Mouse (Mus musculus): Measurements from ENCODE around the gene Dbh. TPM values are rescaled to one million over a fixed set of nuclear protein-coding genes. Genes with fewer than 3 reads are reported as not detected.
A peak's percentile ranks its signal among the peaks of the same experiment; 100 is the strongest.

Dbh gene
- polyA plus RNA-seq, 1 experiment from 2014 or later, result 0.65 TPM

- Histone ChIP-seq H3K27ac (ENCODE audit: low read depth, low read length) (no peak overlapping the region), H3K27me3 (replicated peaks; ENCODE audit: control insufficient read depth, insufficient read depth, low read length) (no peaks in the 10 kb centered on the region), H3K9me3 (ENCODE audit: control insufficient read depth) (no peaks in the 10 kb centered on the region), H3K4me3 (ENCODE audit: low read depth, low read length) (no peak overlapping the region), H3K4me1 (replicated peaks; ENCODE audit: control insufficient read depth, insufficient read depth, low read length) (no peaks in the 10 kb centered on the region), H3K36me3 (ENCODE audit: control insufficient read depth, insufficient read depth) (no peaks in the 10 kb centered on the region), H3K4me2 (replicated peaks; ENCODE audit: low read depth) (no peak overlapping the region), H3K9ac (ENCODE audit: low read depth, low read length) (no peak overlapping the region)
- ATAC-seq, result no peak
- peak; percentile 33; the same call in 1 of the 2 replicates for TF ChIP-seq CTCF (IDR thresholded peaks at IDR 0.05; ENCODE audit: low read depth)
- WGBS, result 87% methylated on average over 4 of the region's 4 CpGs
Measured at GRCm38 (mm10) chr2:27123121-27123520, 41.9 kb upstream of the Dbh start.

GRCm38 (mm10) chr2:27125979-27126378 is 39.1 kb upstream of the Dbh start:
- H3K4me2 ChIP-seq (replicated peaks; ENCODE audit: low read depth), result no peak overlapping the region
- H3K4me3 ChIP-seq (ENCODE audit: low read depth, low read length), result no peak overlapping the region
- 25% methylated on average over 10 of the region's 10 CpGs for WGBS
- H3K27me3 ChIP-seq (replicated peaks; ENCODE audit: control insufficient read depth, insufficient read depth, low read length), result no peaks in the 10 kb centered on the region
- H3K36me3 ChIP-seq (ENCODE audit: control insufficient read depth, insufficient read depth), result no peaks in the 10 kb centered on the region
- peak; percentile 87 for TF ChIP-seq CTCF (IDR thresholded peaks at IDR 0.05; ENCODE audit: low read depth)
- H3K9me3 ChIP-seq (ENCODE audit: control insufficient read depth), result no peaks in the 10 kb centered on the region
- no peak overlapping the region for H3K27ac ChIP-seq (ENCODE audit: low read depth, low read length)
- ATAC-seq, result no peak
- no peak overlapping the region for H3K9ac ChIP-seq (ENCODE audit: low read depth, low read length)
- H3K4me1 ChIP-seq (replicated peaks; ENCODE audit: control insufficient read depth, insufficient read depth, low read length), result no peaks in the 10 kb centered on the region

- Histone ChIP-seq H3K36me3 (ENCODE audit: control insufficient read depth, insufficient read depth) (no peaks in the 10 kb centered on the region), H3K27me3 (replicated peaks; ENCODE audit: control insufficient read depth, insufficient read depth, low read length) (no peaks in the 10 kb centered on the region), H3K4me2 (replicated peaks; ENCODE audit: low read depth) (no peak overlapping the region), H3K4me1 (replicated peaks; ENCODE audit: control insufficient read depth, insufficient read depth, low read length) (no peaks in the 10 kb centered on the region), H3K27ac (ENCODE audit: low read depth, low read length) (no peak overlapping the region), H3K9ac (ENCODE audit: low read depth, low read length) (no peak overlapping the region), H3K4me3 (ENCODE audit: low read depth, low read length) (no peak overlapping the region), H3K9me3 (ENCODE audit: control insufficient read depth) (no peaks in the 10 kb centered on the region)
- no peak for ATAC-seq
- 63% methylated on average over 4 of the region's 4 CpGs for WGBS
- no peak for TF ChIP-seq CTCF (IDR thresholded peaks at IDR 0.05; ENCODE audit: low read depth)
Measured at GRCm38 (mm10) chr2:27126496-27126895, 38.5 kb upstream of the Dbh start.

GRCm38 (mm10) chr2:27128990-27129389 is 36.0 kb upstream of the Dbh start:
- WGBS, result 59% methylated on average over 3 of the region's 3 CpGs

GRCm38 (mm10) chr2:27135935-27136334 is 29.1 kb upstream of the Dbh start:
- Histone ChIP-seq H3K4me2 (replicated peaks; ENCODE audit: low read depth) (no peak overlapping the region), H3K27me3 (replicated peaks; ENCODE audit: control insufficient read depth, insufficient read depth, low read length) (no peaks in the 10 kb centered on the region), H3K4me1 (replicated peaks; ENCODE audit: control insufficient read depth, insufficient read depth, low read length) (no peaks in the 10 kb centered on the region), H3K9me3 (ENCODE audit: control insufficient read depth) (no peaks in the 10 kb centered on the region), H3K27ac (ENCODE audit: low read depth, low read length) (no peak overlapping the region), H3K9ac (ENCODE audit: low read depth, low read length) (no peak overlapping the region), H3K36me3 (ENCODE audit: control insufficient read depth, insufficient read depth) (no peaks in the 10 kb centered on the region), H3K4me3 (ENCODE audit: low read depth, low read length) (no peak overlapping the region)
- 68% methylated on average over 5 of the region's 5 CpGs for WGBS
- ATAC-seq, result no peak
- TF ChIP-seq CTCF (IDR thresholded peaks at IDR 0.05; ENCODE audit: low read depth), result no peak

More at GRCm38 (mm10) chr2:27128990-27129389, 36.0 kb upstream of the Dbh start:
- H3K4me2 ChIP-seq (replicated peaks; ENCODE audit: low read depth), result no peak overlapping the region
- no peaks in the 10 kb centered on the region for H3K36me3 ChIP-seq (ENCODE audit: control insufficient read depth, insufficient read depth)
- no peaks in the 10 kb centered on the region for H3K4me1 ChIP-seq (replicated peaks; ENCODE audit: control insufficient read depth, insufficient read depth, low read length)
- TF ChIP-seq CTCF (IDR thresholded peaks at IDR 0.05; ENCODE audit: low read depth), result no peak
- no peak overlapping the region for H3K27ac ChIP-seq (ENCODE audit: low read depth, low read length)
- H3K27me3 ChIP-seq (replicated peaks; ENCODE audit: control insufficient read depth, insufficient read depth, low read length), result no peaks in the 10 kb centered on the region
- H3K9me3 ChIP-seq (ENCODE audit: control insufficient read depth), result no peaks in the 10 kb centered on the region
- no peak overlapping the region for H3K4me3 ChIP-seq (ENCODE audit: low read depth, low read length)
- no peak overlapping the region for H3K9ac ChIP-seq (ENCODE audit: low read depth, low read length)
- ATAC-seq, result no peak

- H3K9me3 ChIP-seq (ENCODE audit: control insufficient read depth), result no peaks in the 10 kb centered on the region
- no peak for TF ChIP-seq CTCF (IDR thresholded peaks at IDR 0.05; ENCODE audit: low read depth)
- no peak for ATAC-seq
- no peaks in the 10 kb centered on the region for H3K36me3 ChIP-seq (ENCODE audit: control insufficient read depth, insufficient read depth)
- H3K4me3 ChIP-seq (ENCODE audit: low read depth, low read length), result no peak overlapping the region
- H3K4me2 ChIP-seq (replicated peaks; ENCODE audit: low read depth), result no peak overlapping the region
- H3K4me1 ChIP-seq (replicated peaks; ENCODE audit: control insufficient read depth, insufficient read depth, low read length), result no peaks in the 10 kb centered on the region
- 74% methylated on average over 3 of the region's 3 CpGs for WGBS
- no peaks in the 10 kb centered on the region for H3K27me3 ChIP-seq (replicated peaks; ENCODE audit: control insufficient read depth, insufficient read depth, low read length)
- no peak overlapping the region for H3K9ac ChIP-seq (ENCODE audit: low read depth, low read length)
- no peak overlapping the region for H3K27ac ChIP-seq (ENCODE audit: low read depth, low read length)
Measured at GRCm38 (mm10) chr2:27136336-27136735, 28.7 kb upstream of the Dbh start.

- 78% methylated on average over 1 of the region's 1 CpGs for WGBS
- Histone ChIP-seq H3K27me3 (replicated peaks; ENCODE audit: control insufficient read depth, insufficient read depth, low read length) (peaks cover 2% of the 10 kb centered on the region; the same call in 1 of the 2 replicates), H3K27ac (ENCODE audit: low read depth, low read length) (no peak overlapping the region), H3K9ac (ENCODE audit: low read depth, low read length) (no peak overlapping the region), H3K36me3 (ENCODE audit: control insufficient read depth, insufficient read depth) (no peaks in the 10 kb centered on the region), H3K4me3 (ENCODE audit: low read depth, low read length) (no peak overlapping the region), H3K9me3 (ENCODE audit: control insufficient read depth) (no peaks in the 10 kb centered on the region), H3K4me2 (replicated peaks; ENCODE audit: low read depth) (no peak overlapping the region), H3K4me1 (replicated peaks; ENCODE audit: control insufficient read depth, insufficient read depth, low read length) (no peaks in the 10 kb centered on the region)
- no peak for TF ChIP-seq CTCF (IDR thresholded peaks at IDR 0.05; ENCODE audit: low read depth)
- ATAC-seq, result no peak
Measured at GRCm38 (mm10) chr2:27136789-27137188, 28.2 kb upstream of the Dbh start.

Measured in intestine, postnatal 0 days (tissue).